Mouse (Mus musculus) embryonic fibroblast, embryonic 13.5 days (primary cell): ENCODE data around the gene Sugct. TPM values are rescaled to one million over a fixed set of nuclear protein-coding genes. Genes with fewer than 3 reads are reported as not detected.
A peak's percentile ranks its signal among the peaks of the same experiment; 100 is the strongest.

Experiments used
- H3K27ac ChIP-seq: 2 replicates; pipeline ENCODE4 v1.5.1; 2012; ENCODE audit warnings: low read length, control low read depth, inconsistent platforms; ENCODE audit not compliant: insufficient read depth
- H3K4me1 ChIP-seq: 2 replicates; pipeline ENCODE4 v1.6.1; 2011; ENCODE audit warnings: low read length; ENCODE audit not compliant: control insufficient read depth, insufficient read depth
- H3K4me3 ChIP-seq: 2 replicates; pipeline ENCODE4 v1.5.1; 2011; ENCODE audit warnings: mild to moderate bottlenecking, control low read depth, low read length; ENCODE audit not compliant: insufficient read depth
- CTCF ChIP-seq: IDR thresholded peaks from 2 replicates; pipeline ENCODE4 v1.5.1; 2011; ENCODE audit warnings: mild to moderate bottlenecking, control low read depth, low read length, moderate library complexity, borderline replicate concordance; ENCODE audit not compliant: insufficient read depth
- POLR2A ChIP-seq: IDR thresholded peaks from 2 replicates; pipeline ENCODE4 v1.6.1; 2011; ENCODE audit warnings: low read depth, mild to moderate bottlenecking, control low read depth, low read length, moderate library complexity
- polyA plus RNA-seq: library from polyadenylated mRNA; stranded (reverse); fragments of >200 nt; gene quantifications from 2 replicates; pipeline ENCODE4 v1.2.4, GENCODE M21; 2011; ENCODE audit warnings: low read depth; ENCODE audit not compliant: missing spikeins, insufficient read length

Gene Sugct
- polyA plus RNA-seq, 1 experiment: 2.1 TPM

GRCm38 (mm10) chr13:17326863-17327262 lies 368.5 kb downstream of the Sugct start:
- Histone ChIP-seq H3K27ac (peak overlapping the region; percentile 45), H3K4me3 (no peak overlapping the region), H3K4me1 (peaks cover 3% of the 10 kb centered on the region; the same call in 1 of the 2 replicates)
- TF ChIP-seq POLR2A (no peak), CTCF (no peak)

GRCm38 (mm10) chr13:17301590-17301989 lies 393.8 kb downstream of the Sugct start:
- H3K27ac ChIP-seq: no peak overlapping the region
- H3K4me1 ChIP-seq: peaks cover 8% of the 10 kb centered on the region
- TF ChIP-seq CTCF (no peak), POLR2A (no peak)
- no peak overlapping the region for H3K4me3 ChIP-seq

- Histone ChIP-seq H3K4me3 (no peak overlapping the region), H3K4me1 (peaks cover 11% of the 10 kb centered on the region), H3K27ac (peak overlapping the region; percentile 87)
- TF ChIP-seq POLR2A: no peak
- TF ChIP-seq CTCF: no peak
Observed at GRCm38 (mm10) chr13:17297462-17298005, 397.8 kb downstream of the Sugct start.

- no peak for TF ChIP-seq POLR2A
- no peak for TF ChIP-seq CTCF
- peak overlapping the region; percentile 87 for H3K27ac ChIP-seq
- H3K4me3 ChIP-seq: no peak overlapping the region
- H3K4me1 ChIP-seq: peaks cover 11% of the 10 kb centered on the region
Observed at GRCm38 (mm10) chr13:17296912-17297311, 398.4 kb downstream of the Sugct start.

GRCm38 (mm10) chr13:17296460-17296859 lies 398.9 kb downstream of the Sugct start:
- TF ChIP-seq POLR2A: 0 out of 2 replicates have a peak, but pooled peaks have one; percentile 6
- TF ChIP-seq CTCF: no peak
- H3K27ac ChIP-seq: peak overlapping the region; percentile 87; the same call in 1 of the 2 replicates
- no peak overlapping the region for H3K4me3 ChIP-seq
- H3K4me1 ChIP-seq: peaks cover 11% of the 10 kb centered on the region

GRCm38 (mm10) chr13:17291057-17291456 lies 404.3 kb downstream of the Sugct start:
- TF ChIP-seq POLR2A (no peak), CTCF (no peak)
- no peak overlapping the region for H3K4me3 ChIP-seq
- H3K27ac ChIP-seq: peak overlapping the region; percentile 98
- H3K4me1 ChIP-seq: peaks cover 7% of the 10 kb centered on the region

GRCm38 (mm10) chr13:17288377-17288776 lies 407.0 kb downstream of the Sugct start:
- Histone ChIP-seq H3K4me1 (peaks cover 5% of the 10 kb centered on the region), H3K4me3 (no peak overlapping the region), H3K27ac (no peak overlapping the region)
- TF ChIP-seq POLR2A (no peak), CTCF (no peak)

GRCm38 (mm10) chr13:17245936-17246335 lies 449.4 kb downstream of the Sugct start:
- Histone ChIP-seq H3K4me1 (no peaks in the 10 kb centered on the region), H3K4me3 (no peak overlapping the region), H3K27ac (no peak overlapping the region)
- TF ChIP-seq CTCF (no peak), POLR2A (no peak)

GRCm38 (mm10) chr13:17216524-17216923 lies 478.8 kb downstream of the Sugct start:
- peaks cover 19% of the 10 kb centered on the region for H3K4me1 ChIP-seq
- H3K27ac ChIP-seq: peak overlapping the region; percentile 51; the same call in 1 of the 2 replicates
- TF ChIP-seq POLR2A (no peak), CTCF (no peak)

GRCm38 (mm10) chr13:17212681-17213080 lies 482.7 kb downstream of the Sugct start:
- no peak overlapping the region for H3K4me3 ChIP-seq
- H3K4me1 ChIP-seq: peaks cover 19% of the 10 kb centered on the region
- TF ChIP-seq CTCF: no peak
- no peak for TF ChIP-seq POLR2A
- peak overlapping the region; percentile 98 for H3K27ac ChIP-seq

More at GRCm38 (mm10) chr13:17216524-17216923, 478.8 kb downstream of the Sugct start:
- H3K4me3 ChIP-seq: no peak overlapping the region
